Mouse (Mus musculus) thymus, adult 2 months (tissue): Measurements from ENCODE around the gene Abhd11. TPM values are rescaled to one million over a fixed set of nuclear protein-coding genes. Genes with fewer than 3 reads are reported as not detected.

ENCODE experiments used
- DNase-seq: peaks from one replicate; pipeline ENCODE4 v3.0.0; 2021
- H3K27ac ChIP-seq: fragments of 200-500 bp; 2 replicates; pipeline ENCODE4 v1.5.1; 2012; ENCODE audit warnings: low read length, control low read depth; ENCODE audit not compliant: control insufficient read depth, insufficient read depth
- H3K27me3 ChIP-seq: fragments of 200-500 bp; 2 replicates; pipeline ENCODE4 v1.6.1; 2012; ENCODE audit warnings: mild to moderate bottlenecking, low read length, moderate library complexity, mixed read lengths; ENCODE audit not compliant: control insufficient read depth, insufficient read depth
- H3K36me3 ChIP-seq: fragments of 200-500 bp; 2 replicates; pipeline ENCODE4 v1.6.1; 2012; ENCODE audit warnings: mild to moderate bottlenecking, low read length, moderate library complexity; ENCODE audit not compliant: control insufficient read depth, insufficient read depth
- H3K4me1 ChIP-seq: fragments of 200-500 bp; replicated peaks from 2 replicates; pipeline ENCODE4 v1.6.1; 2012; ENCODE audit warnings: low read length; ENCODE audit not compliant: control insufficient read depth, insufficient read depth
- H3K4me3 ChIP-seq: fragments of 200-500 bp; 2 replicates; pipeline ENCODE4 v1.5.1; 2012; ENCODE audit warnings: mild to moderate bottlenecking, low read length, control low read depth, moderate library complexity; ENCODE audit not compliant: control insufficient read depth, insufficient read depth
- CTCF ChIP-seq: fragments of 200-500 bp; IDR thresholded peaks from 2 replicates; pipeline ENCODE4 v1.5.1; 2012; ENCODE audit warnings: mild to moderate bottlenecking, control low read depth, low read length, moderate library complexity, borderline replicate concordance; ENCODE audit not compliant: control insufficient read depth, poor library complexity, insufficient read depth; ENCODE audit errors: extremely low read depth
- POLR2A ChIP-seq: fragments of 200-500 bp; IDR thresholded peaks from 2 replicates; pipeline ENCODE4 v1.6.1; 2012; ENCODE audit warnings: mild to moderate bottlenecking, low read length, control low read depth, moderate library complexity; ENCODE audit not compliant: control insufficient read depth, poor library complexity, insufficient read depth; ENCODE audit errors: extremely low read depth
- WGBS: fragments of 180-500 bp; shearing (Covaris S2); methylation state at CpG from one replicate; pipeline ENCODE4 v1.1.7; 2018; 5-methylcytosine and 5-hydroxymethylcytosine counted together
- polyA plus RNA-seq: library from polyadenylated mRNA; depleted of rRNA; stranded (reverse); fragments of >200 nt; gene quantifications from 2 replicates; pipeline ENCODE4 v1.2.3, GENCODE M21; 2012

The Abhd11 gene
- polyA plus RNA-seq, 1 experiment = 84.8 TPM

- no peak for TF ChIP-seq CTCF
- TF ChIP-seq POLR2A = no peak
- H3K27ac ChIP-seq = no peak within 1 kb of the TSS
- H3K27me3 ChIP-seq = peaks cover 16% of the 10 kb centered on the region; the same call in 1 of the 2 replicates
- no peaks in the 10 kb centered on the region; the same call in 1 of the 2 replicates for H3K4me1 ChIP-seq
- H3K36me3 ChIP-seq = no peaks in the 10 kb centered on the region
- H3K4me3 ChIP-seq = no peak within 1 kb of the TSS
- 11% methylated on average over 25 of the region's 25 CpGs for WGBS
- no peak for DNase-seq
Measured at GRCm38 (mm10) chr5:134985633-134986297, 23.2 kb upstream of the Abhd11 start, which contains the start of gene Cldn3. Gene Cldn3, plus strand, starts transcription at chr5:134986214.

- 7% methylated on average over 79 of the region's 79 CpGs for WGBS
- peaks cover 16% of the 10 kb centered on the region; the same call in 1 of the 2 replicates for H3K27me3 ChIP-seq
- no peaks in the 10 kb centered on the region; the same call in 1 of the 2 replicates for H3K4me1 ChIP-seq
- H3K36me3 ChIP-seq = no peaks in the 10 kb centered on the region
- no peak overlapping the region for H3K4me3 ChIP-seq
- DNase-seq = no peak
- TF ChIP-seq CTCF = no peak
- no peak for TF ChIP-seq POLR2A
- H3K27ac ChIP-seq = no peak overlapping the region
Measured at GRCm38 (mm10) chr5:134986298-134987268, 22.4 kb upstream of the Abhd11 start.

- 66% methylated on average over 11 of the region's 11 CpGs for WGBS
- peaks cover 16% of the 10 kb centered on the region; the same call in 1 of the 2 replicates for H3K27me3 ChIP-seq
Measured at GRCm38 (mm10) chr5:134989166-134989565, 19.8 kb upstream of the Abhd11 start.

GRCm38 (mm10) chr5:134989741-134990140 lies 19.2 kb upstream of the Abhd11 start:
- no peak overlapping the region for H3K27ac ChIP-seq
- no peak for DNase-seq
- no peak for TF ChIP-seq POLR2A
- no peak for TF ChIP-seq CTCF

More at GRCm38 (mm10) chr5:134989166-134989565, 19.8 kb upstream of the Abhd11 start:
- no peak for DNase-seq
- H3K27ac ChIP-seq = no peak overlapping the region
- no peaks in the 10 kb centered on the region for H3K36me3 ChIP-seq
- no peaks in the 10 kb centered on the region; the same call in 1 of the 2 replicates for H3K4me1 ChIP-seq
- H3K4me3 ChIP-seq = no peak overlapping the region
- no peak for TF ChIP-seq POLR2A
- no peak for TF ChIP-seq CTCF

GRCm38 (mm10) chr5:134992566-134992965 lies 16.4 kb upstream of the Abhd11 start:
- Histone ChIP-seq H3K4me3 (no peak overlapping the region), H3K36me3 (no peaks in the 10 kb centered on the region), H3K27me3 (peaks cover 2% of the 10 kb centered on the region; the same call in 1 of the 2 replicates), H3K27ac (no peak overlapping the region), H3K4me1 (no peaks in the 10 kb centered on the region)
- DNase-seq = no peak
- TF ChIP-seq CTCF (no peak), POLR2A (no peak)
- WGBS = 92% methylated on average over 5 of the region's 5 CpGs

More at GRCm38 (mm10) chr5:134989741-134990140, 19.2 kb upstream of the Abhd11 start:
- 53% methylated on average over 6 of the region's 6 CpGs for WGBS
- peaks cover 16% of the 10 kb centered on the region; the same call in 1 of the 2 replicates for H3K27me3 ChIP-seq
- no peak overlapping the region for H3K4me3 ChIP-seq
- no peaks in the 10 kb centered on the region; the same call in 1 of the 2 replicates for H3K4me1 ChIP-seq
- H3K36me3 ChIP-seq = no peaks in the 10 kb centered on the region

- no peak for DNase-seq
- no peak for TF ChIP-seq POLR2A
- TF ChIP-seq CTCF = no peak
- 86% methylated on average over 6 of the region's 6 CpGs for WGBS
- no peaks in the 10 kb centered on the region; the same call in 1 of the 2 replicates for H3K27me3 ChIP-seq
- peaks cover 3% of the 10 kb centered on the region for H3K4me1 ChIP-seq
- no peaks in the 10 kb centered on the region for H3K36me3 ChIP-seq
- no peak overlapping the region for H3K27ac ChIP-seq
- no peak overlapping the region for H3K4me3 ChIP-seq
Measured at GRCm38 (mm10) chr5:134998359-134998758, 10.6 kb upstream of the Abhd11 start.
